Mouse (Mus musculus) frontal cortex, adult (tissue): ENCODE results near the gene Hdac7.

Source experiments
- ATAC-seq: cut with Nextera tagmentation; 2 replicates; pipeline ENCODE4 v1.9.2; 2017; ENCODE audit warnings: mild to moderate bottlenecking, moderate library complexity, mixed read lengths; ENCODE audit not compliant: low TSS enrichment

Gene Hdac7

GRCm38 (mm10) chr15:97815254-97815653 is 29.0 kb downstream of the Hdac7 start:
- ATAC-seq: no peak

GRCm38 (mm10) chr15:97814703-97815102 is 29.6 kb downstream of the Hdac7 start:
- no peak for ATAC-seq

- 0 out of 2 replicates have a peak, but pooled peaks have one; percentile 4 for ATAC-seq
These were observed 30.7 kb downstream of the Hdac7 start for GRCm38 (mm10) chr15:97813452-97814204.

- ATAC-seq: no peak
These were observed 31.4 kb downstream of the Hdac7 start for GRCm38 (mm10) chr15:97812875-97813274.

GRCm38 (mm10) chr15:97812126-97812525 is 32.2 kb downstream of the Hdac7 start:
- peak; percentile 68 for ATAC-seq

- ATAC-seq: no peak
These were observed 33.0 kb downstream of the Hdac7 start for GRCm38 (mm10) chr15:97811307-97811706.

- no peak for ATAC-seq
These were observed 33.9 kb downstream of the Hdac7 start for GRCm38 (mm10) chr15:97810399-97810798.

GRCm38 (mm10) chr15:97809942-97810341 is 34.4 kb downstream of the Hdac7 start:
- ATAC-seq: no peak

GRCm38 (mm10) chr15:97809206-97809605 is 35.1 kb downstream of the Hdac7 start:
- ATAC-seq: no peak

- ATAC-seq: no peak
These were observed 35.8 kb downstream of the Hdac7 start for GRCm38 (mm10) chr15:97808532-97808931.

- ATAC-seq: no peak
These were observed 36.4 kb downstream of the Hdac7 start for GRCm38 (mm10) chr15:97807867-97808266.

- ATAC-seq: no peak
These were observed 41.7 kb downstream of the Hdac7 start for GRCm38 (mm10) chr15:97802575-97802974.

GRCm38 (mm10) chr15:97801811-97802210 is 42.5 kb downstream of the Hdac7 start:
- no peak for ATAC-seq

- no peak for ATAC-seq
These were observed 43.4 kb downstream of the Hdac7 start for GRCm38 (mm10) chr15:97800853-97801252.

- no peak for ATAC-seq
These were observed 44.9 kb downstream of the Hdac7 start for GRCm38 (mm10) chr15:97799446-97799845.

GRCm38 (mm10) chr15:97798134-97798533 is 46.2 kb downstream of the Hdac7 start:
- 0 out of 2 replicates have a peak, but pooled peaks have one; percentile 11 for ATAC-seq

- ATAC-seq: no peak
These were observed 47.5 kb downstream of the Hdac7 start for GRCm38 (mm10) chr15:97796674-97797310.

GRCm38 (mm10) chr15:97795559-97796235 is 48.6 kb downstream of the Hdac7 start:
- no peak for ATAC-seq

GRCm38 (mm10) chr15:97794268-97794667 is 50.0 kb downstream of the Hdac7 start:
- ATAC-seq: no peak

- no peak for ATAC-seq
These were observed 50.7 kb downstream of the Hdac7 start for GRCm38 (mm10) chr15:97793386-97794153.

GRCm38 (mm10) chr15:97791126-97791700 is 53.1 kb downstream of the Hdac7 start:
- no peak for ATAC-seq
